Mouse (Mus musculus): ENCODE measurements around the gene Zfp423.

Zfp423 gene

GRCm38 (mm10) chr8:87959320-87959920 is at the start of gene Zfp423:
TSS of gene Zfp423 (minus strand) at chr8:87959595.
- in situ Hi-C loops (cut with MboI, MseI): no loop called here

- in situ Hi-C loops (cut with MboI, MseI): no loop called here
These were observed 47.4 kb upstream of the Zfp423 start for GRCm38 (mm10) chr8:88006811-88007210.

DNA sequence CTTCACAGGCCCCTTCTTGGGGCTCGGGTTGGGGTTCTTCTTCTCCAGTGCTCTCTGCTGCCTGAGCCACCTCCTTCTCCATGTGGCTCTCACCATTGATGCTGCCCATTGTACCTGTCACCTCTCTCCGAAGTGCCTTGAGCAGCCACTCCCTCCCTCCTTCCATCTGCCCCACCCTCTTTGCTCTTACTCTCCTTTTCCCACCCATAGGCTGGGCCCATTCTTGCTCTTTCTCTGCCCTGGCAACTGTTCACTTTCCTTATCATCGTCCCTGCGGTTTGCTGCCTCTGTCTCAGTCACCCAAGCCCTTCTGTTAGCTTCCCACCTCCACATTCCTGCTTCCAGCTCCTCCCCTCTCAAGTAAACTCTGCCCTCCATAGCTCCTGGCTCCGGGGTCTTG is 25.4 kb upstream of the Zfp423 start:
- in situ Hi-C loops (cut with MboI, MseI): no loop called here

GRCm38 (mm10) chr8:87984032-87984431 is 24.6 kb upstream of the Zfp423 start:
- in situ Hi-C loops (cut with MboI, MseI): no loop called here

GRCm38 (mm10) chr8:87982936-87983335 is 23.5 kb upstream of the Zfp423 start:
- in situ Hi-C loops (cut with MboI, MseI): no loop called here

- in situ Hi-C loops (cut with MboI, MseI): no loop called here
These were observed 16.0 kb upstream of the Zfp423 start for GRCm38 (mm10) chr8:87975466-87975809.

DNA sequence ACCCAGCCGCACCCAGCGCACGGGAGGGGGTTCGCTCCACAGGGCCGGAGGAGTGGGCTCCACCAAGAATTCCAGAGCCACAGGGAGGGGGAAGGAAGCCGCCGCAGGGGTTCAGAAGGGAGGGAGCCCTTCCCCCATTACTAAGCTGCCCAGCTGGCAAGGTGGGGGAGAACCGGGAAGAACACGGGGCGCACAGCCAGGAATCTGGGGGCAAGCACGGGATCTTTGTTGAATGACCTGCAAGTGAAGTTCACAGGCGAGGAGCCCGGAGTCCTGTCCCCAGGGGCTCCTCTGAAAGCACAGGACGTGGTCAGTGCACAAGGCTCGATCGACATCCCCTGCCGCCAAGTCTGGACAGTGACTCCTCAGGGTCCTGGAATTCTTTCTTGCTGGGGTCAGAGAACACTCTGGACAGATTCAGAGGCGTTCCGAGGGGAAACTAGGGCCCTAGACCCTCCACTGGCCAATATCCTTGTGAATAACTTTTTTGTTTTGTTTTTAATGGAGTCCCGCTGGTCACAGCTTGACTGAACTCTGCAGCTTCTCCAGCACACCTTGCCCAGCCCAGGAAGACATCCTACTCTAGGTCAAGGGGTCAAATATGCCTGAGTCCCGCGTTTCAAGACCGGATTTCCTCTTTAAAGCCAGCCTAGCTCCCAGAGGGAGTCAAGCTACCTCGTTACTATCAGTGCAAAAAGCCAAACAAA is 15.5 kb upstream of the Zfp423 start:
- in situ Hi-C loops (cut with MboI, MseI): no loop called here

DNA sequence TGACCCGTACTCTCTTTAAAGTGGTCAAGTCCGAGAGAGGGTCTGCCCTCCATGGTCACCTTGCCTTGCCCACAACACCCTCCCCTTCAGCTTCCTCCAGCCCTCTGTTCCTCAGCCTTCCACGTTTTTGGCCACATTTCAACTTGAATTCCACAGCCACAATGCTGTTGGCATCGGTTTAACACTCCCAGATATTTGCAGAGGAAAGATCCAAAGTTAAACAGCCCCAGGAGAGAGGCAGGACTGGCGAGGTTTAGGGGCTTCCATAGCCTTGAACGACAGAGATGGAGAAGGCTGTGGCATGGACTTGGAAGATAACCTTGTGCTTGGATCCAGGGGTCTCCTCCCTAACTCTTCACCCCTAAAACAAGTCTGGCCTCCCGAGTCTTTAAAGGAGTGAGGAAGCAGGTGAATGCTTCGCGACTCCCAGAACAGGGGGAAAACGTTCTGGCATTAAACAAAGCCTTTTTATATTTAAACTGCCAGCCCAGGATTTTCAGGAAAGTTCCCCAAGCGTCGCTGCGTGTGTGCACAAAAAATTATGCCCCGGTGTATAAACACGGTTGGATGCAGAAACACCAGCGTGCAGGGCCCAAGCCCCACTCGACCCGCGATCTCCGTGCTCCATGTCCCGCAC is 14.8 kb upstream of the Zfp423 start:
- in situ Hi-C loops (cut with MboI, MseI): no loop called here

- in situ Hi-C loops (cut with MboI, MseI): no loop called here
These were observed 8.6 kb upstream of the Zfp423 start for GRCm38 (mm10) chr8:87967866-87968620.

DNA sequence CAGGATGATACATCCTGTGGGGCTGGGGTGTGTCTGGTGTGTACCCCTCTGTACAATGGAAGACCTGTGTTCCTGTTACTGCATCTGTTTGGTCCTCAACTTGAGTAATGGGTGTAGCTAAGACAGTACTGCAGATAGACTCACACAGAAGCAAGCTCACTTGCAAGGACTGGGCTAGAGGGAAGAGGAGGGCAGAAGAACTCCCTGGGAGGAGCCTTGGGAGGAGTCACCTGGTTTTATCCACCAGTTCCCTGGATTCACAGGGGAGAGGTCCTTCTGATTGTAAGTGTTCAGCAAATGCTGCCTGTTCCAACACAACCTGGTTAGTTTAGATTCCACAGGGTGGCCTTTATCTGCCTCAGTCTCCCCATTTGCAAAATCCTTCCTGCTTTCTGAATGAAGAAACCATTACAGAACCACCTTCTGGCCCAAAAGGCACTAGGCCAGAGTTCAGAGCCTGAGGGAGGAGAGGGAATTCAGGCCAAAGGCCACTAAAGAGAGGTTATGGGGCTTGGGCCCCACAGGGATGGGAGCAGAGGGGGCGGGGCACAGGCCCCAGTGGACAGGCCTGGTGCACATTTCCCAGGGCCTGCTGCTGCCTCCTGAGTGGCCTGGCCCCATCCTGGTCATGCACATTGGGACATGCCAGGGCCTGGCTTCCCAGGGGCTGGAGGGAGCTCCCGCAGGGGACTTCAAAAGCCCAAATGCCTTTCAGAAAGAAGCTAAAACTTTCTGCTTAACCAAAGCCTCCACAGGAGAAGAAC is 7.8 kb upstream of the Zfp423 start:
- in situ Hi-C loops (cut with MboI, MseI): no loop called here

DNA sequence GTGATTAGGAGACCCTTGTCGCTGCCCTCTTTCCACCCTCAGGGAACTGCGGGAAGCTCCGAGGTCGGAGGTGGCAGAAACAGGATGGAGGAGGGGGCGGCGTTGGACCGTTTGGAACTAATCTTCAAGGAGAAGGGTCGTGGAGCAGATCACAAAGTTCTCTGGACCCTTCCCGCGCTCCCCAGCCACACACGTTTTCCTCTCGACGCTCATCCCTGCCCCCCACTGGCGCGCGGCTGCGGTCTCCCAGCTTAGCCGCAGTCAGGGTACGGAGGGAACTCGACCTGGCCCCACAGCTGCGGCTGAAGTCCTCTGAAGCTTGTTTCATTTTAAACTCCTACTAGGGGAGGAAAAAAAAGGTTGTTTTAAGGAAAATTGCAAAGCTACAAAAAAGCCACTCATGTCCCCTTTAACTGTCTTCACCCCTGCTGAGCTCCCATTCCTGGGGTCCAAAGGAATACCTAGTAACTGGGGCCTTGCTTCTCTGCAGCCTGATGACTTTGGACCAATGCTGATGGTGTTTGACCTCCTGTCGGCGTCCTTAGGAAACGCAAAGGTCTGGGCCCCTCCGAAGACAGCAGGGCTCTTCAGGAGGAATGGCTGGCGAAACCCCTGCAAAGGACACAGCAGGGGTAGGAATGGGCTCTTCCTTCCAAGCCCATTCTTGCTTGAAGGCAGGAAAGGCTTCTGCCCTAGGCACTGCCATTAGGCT is 3.3 kb upstream of the Zfp423 start:
- in situ Hi-C loops (cut with MboI, MseI): no loop called here

- in situ Hi-C loops (cut with MboI, MseI): no loop called here
These were observed 2.5 kb upstream of the Zfp423 start for GRCm38 (mm10) chr8:87961680-87962513.

- in situ Hi-C loops (cut with MboI, MseI): no loop called here
These were observed 1.7 kb upstream of the Zfp423 start for GRCm38 (mm10) chr8:87961108-87961507.

- in situ Hi-C loops (cut with MboI, MseI): no loop called here
These were observed 810 bp upstream of the Zfp423 start for GRCm38 (mm10) chr8:87960061-87960749.

DNA sequence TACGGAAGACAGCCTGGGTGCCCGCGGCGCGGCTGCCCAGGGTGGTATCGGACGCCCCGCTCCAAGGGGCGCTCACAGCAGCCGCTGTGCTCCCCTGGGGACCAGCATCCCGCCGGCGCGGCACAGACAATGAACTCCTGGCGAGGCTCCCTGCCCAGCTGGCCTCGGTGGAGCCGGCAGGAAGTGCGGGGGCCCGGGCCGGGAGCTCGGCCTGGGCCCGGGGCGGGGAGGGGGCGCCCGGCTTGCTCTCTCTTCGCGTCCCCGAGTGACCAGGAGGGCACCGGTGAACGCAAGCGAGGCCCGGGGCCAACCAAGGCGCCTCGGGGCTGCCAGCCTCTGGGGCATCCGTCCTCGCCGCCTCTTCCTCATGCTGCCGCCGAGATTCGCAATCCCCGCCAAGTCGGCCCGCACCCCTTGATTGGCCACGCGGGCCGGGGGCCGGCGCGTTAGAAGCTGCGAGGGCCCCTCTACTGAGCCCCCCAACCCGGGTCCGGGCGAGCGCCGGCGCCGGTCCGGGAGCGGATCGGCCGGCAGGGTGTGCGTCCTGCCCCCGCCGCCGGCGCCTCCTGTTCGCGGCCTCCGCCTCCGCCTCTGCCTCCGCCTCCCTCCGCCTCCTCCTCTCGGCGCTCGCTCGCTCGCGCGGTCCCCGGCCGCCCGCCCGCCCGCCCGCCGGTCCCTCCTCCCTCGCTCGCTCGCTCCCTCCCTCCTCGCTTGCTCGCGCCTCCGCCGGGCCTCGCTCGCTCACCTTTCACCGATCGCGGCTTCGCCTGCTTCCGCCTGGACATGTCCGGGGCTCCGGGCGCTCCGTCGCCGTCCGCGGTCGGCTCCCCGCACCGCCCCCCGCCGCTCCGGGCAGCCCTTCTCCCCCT is 710 bp downstream of the Zfp423 start:
- in situ Hi-C loops (cut with MboI, MseI): no loop called here

- in situ Hi-C loops (cut with MboI, MseI): no loop called here
These were observed 1.4 kb downstream of the Zfp423 start for GRCm38 (mm10) chr8:87957871-87958450.

- in situ Hi-C loops (cut with MboI, MseI): no loop called here
These were observed 3.4 kb downstream of the Zfp423 start for GRCm38 (mm10) chr8:87956001-87956400.

DNA sequence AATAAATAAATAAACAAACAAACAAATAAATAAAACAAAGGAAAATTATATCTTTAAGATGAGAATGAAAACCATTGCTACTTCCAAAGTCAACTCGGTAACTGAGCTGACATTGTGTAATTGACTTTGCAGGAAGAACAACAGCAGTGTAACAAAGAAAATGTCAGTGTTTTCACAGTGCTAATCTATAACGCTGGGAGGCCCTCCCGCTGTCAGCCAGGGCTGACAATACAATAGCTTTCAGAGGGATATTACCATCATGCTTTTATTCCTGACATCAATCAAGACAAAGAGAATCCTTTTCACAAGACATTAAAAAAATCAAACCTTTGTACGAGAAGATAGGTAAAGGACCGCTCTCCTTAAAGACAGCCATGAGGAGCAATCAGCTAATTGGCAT is 5.9 kb downstream of the Zfp423 start:
- in situ Hi-C loops (cut with MboI, MseI): no loop called here
